In genomic region chr10:123076245-123077023, GRCm38 (mm10) we compare ENCODE assay signal across 8 mouse cellular contexts. TPM values are rescaled to one million over a fixed set of nuclear protein-coding genes. Genes with fewer than 3 reads are reported as not detected.
DNase-seq lines count a peak whose midpoint lies in the region; ATAC-seq and TF ChIP-seq lines count a peak whose summit lies in the region.

Gene Mon2, minus strand, starts transcription at chr10:123076505.

- WGBS in heart, embryonic 10.5 days: under 1% methylated on average over 56 of the region's 58 CpGs
- WGBS in kidney, embryonic 15.5 days: 1% methylated on average over 57 of the region's 58 CpGs

- TF ChIP-seq CTCF in bone marrow macrophage, adult 2 months (IDR thresholded peaks at IDR 0.05; ENCODE audit: low read depth, low read length): no peak
- no peak for TF ChIP-seq CTCF in embryonic fibroblast, embryonic 13.5 days (IDR thresholded peaks at IDR 0.05; ENCODE audit: borderline replicate concordance, insufficient read depth, low read length)

- H3K4me3 ChIP-seq in bone marrow macrophage, adult 2 months (ENCODE audit: insufficient read depth, low read length): peak within 1 kb of the TSS; percentile 93
- peak within 1 kb of the TSS; percentile 81 for H3K4me3 ChIP-seq in embryonic fibroblast, embryonic 13.5 days (ENCODE audit: insufficient read depth, low read length)
- H3K4me3 ChIP-seq in heart, embryonic 10.5 days: peak within 1 kb of the TSS; percentile 99
- peak within 1 kb of the TSS; percentile 73 for H3K4me3 ChIP-seq in kidney, embryonic 15.5 days (replicated peaks)

- H3K4me2 ChIP-seq in kidney, embryonic 15.5 days: peak within 1 kb of the TSS; percentile 74

- DNase-seq in A20 (ENCODE audit: low read depth, low spot score): peak; percentile 96
- DNase-seq in heart, embryonic 10.5 days (ENCODE audit: low spot score): peak; percentile 97
- peak; percentile 98 for DNase-seq in liver
- DNase-seq in spleen, postnatal 4 days (ENCODE audit: low spot score in 2 of 2): peak; percentile 96 to 98

- peak within 1 kb of the TSS; percentile 45 for H3K27ac ChIP-seq in bone marrow macrophage, adult 2 months (ENCODE audit: insufficient read depth, low read depth, low read length)
- no peak within 1 kb of the TSS for H3K27ac ChIP-seq in embryonic fibroblast, embryonic 13.5 days (ENCODE audit: insufficient read depth, low read length)
- peak within 1 kb of the TSS; percentile 94 for H3K27ac ChIP-seq in heart, embryonic 10.5 days
- H3K27ac ChIP-seq in kidney, embryonic 15.5 days: peak within 1 kb of the TSS; percentile 81

- ATAC-seq in kidney, embryonic 15.5 days (replicated peaks; ENCODE audit: low FRiP score): peak; percentile 100
- ATAC-seq in monocyte, adult 5-6 weeks (replicated peaks; ENCODE audit: insufficient number of reproducible peaks, low FRiP score, low TSS enrichment, poor library complexity, severe bottlenecking): peak; percentile 94

- H3K27me3 ChIP-seq in heart, embryonic 10.5 days (ENCODE audit: insufficient read depth, poor library complexity, severe bottlenecking): no peaks in the 10 kb centered on the region
- no peaks in the 10 kb centered on the region for H3K27me3 ChIP-seq in kidney, embryonic 15.5 days

- TF ChIP-seq POLR2A in bone marrow macrophage, adult 2 months (IDR thresholded peaks at IDR 0.05; ENCODE audit: borderline replicate concordance, low read depth, low read length): no peak
- peak; percentile 60 for TF ChIP-seq POLR2A in embryonic fibroblast, embryonic 13.5 days (IDR thresholded peaks at IDR 0.05; ENCODE audit: low read depth, low read length)

- H3K36me3 ChIP-seq in heart, embryonic 10.5 days: peaks cover 9% of the 10 kb centered on the region; the same call in 1 of the 2 replicates
- peaks cover 11% of the 10 kb centered on the region; the same call in 1 of the 2 replicates for H3K36me3 ChIP-seq in kidney, embryonic 15.5 days

- peak within 1 kb of the TSS; percentile 89 for H3K9ac ChIP-seq in kidney, embryonic 15.5 days

- H3K9me3 ChIP-seq in heart, embryonic 10.5 days: no peaks in the 10 kb centered on the region
- no peaks in the 10 kb centered on the region for H3K9me3 ChIP-seq in kidney, embryonic 15.5 days (replicated peaks)

- H3K4me1 ChIP-seq in bone marrow macrophage, adult 2 months (ENCODE audit: control insufficient read depth, insufficient read depth, low read length): peaks cover 21% of the 10 kb centered on the region
- no peaks in the 10 kb centered on the region for H3K4me1 ChIP-seq in embryonic fibroblast, embryonic 13.5 days (ENCODE audit: control insufficient read depth, insufficient read depth, low read length)
- peaks cover 20% of the 10 kb centered on the region for H3K4me1 ChIP-seq in heart, embryonic 10.5 days
- H3K4me1 ChIP-seq in kidney, embryonic 15.5 days: peaks cover 12% of the 10 kb centered on the region; the same call in 1 of the 2 replicates

RNA-seq across cellular contexts. Expression of gene Mon2, which starts in this region (rescaled TPM):
- polyA plus RNA-seq in bone marrow macrophage, adult 2 months (2012; ENCODE audit: insufficient read depth, insufficient read length, missing spikeins): 85.9 and 95.3 TPM in 2 replicates
- 80.7 and 89.2 TPM in 2 replicates for polyA plus RNA-seq in embryonic fibroblast, embryonic 13.5 days (2011; ENCODE audit: insufficient read length, low read depth, missing spikeins)
- polyA plus RNA-seq in heart, embryonic 10.5 days (2016; fragmentation: Nextera tagmentation; extraction: Ambion mirVana): 19.1 and 19.7 TPM in 2 replicates
- 24.3 and 24.6 TPM in 2 replicates for polyA plus RNA-seq in kidney, embryonic 15.5 days (2015; fragmentation: Nextera tagmentation; extraction: Ambion mirVana)
- 56.0 to 83.1 TPM (median 63.2 TPM) in 3 replicates for total RNA-seq in monocyte, adult 5-6 weeks (2017)
